Mouse (Mus musculus): ENCODE results near the gene Parvg. TPM values are rescaled to one million over a fixed set of nuclear protein-coding genes. Genes with fewer than 3 reads are reported as not detected.
A peak's percentile ranks its signal among the peaks of the same experiment; 100 is the strongest.

Parvg gene
- total RNA-seq, 2 experiments from 2014 or later, result 2.0 to 3.1 TPM

DNA sequence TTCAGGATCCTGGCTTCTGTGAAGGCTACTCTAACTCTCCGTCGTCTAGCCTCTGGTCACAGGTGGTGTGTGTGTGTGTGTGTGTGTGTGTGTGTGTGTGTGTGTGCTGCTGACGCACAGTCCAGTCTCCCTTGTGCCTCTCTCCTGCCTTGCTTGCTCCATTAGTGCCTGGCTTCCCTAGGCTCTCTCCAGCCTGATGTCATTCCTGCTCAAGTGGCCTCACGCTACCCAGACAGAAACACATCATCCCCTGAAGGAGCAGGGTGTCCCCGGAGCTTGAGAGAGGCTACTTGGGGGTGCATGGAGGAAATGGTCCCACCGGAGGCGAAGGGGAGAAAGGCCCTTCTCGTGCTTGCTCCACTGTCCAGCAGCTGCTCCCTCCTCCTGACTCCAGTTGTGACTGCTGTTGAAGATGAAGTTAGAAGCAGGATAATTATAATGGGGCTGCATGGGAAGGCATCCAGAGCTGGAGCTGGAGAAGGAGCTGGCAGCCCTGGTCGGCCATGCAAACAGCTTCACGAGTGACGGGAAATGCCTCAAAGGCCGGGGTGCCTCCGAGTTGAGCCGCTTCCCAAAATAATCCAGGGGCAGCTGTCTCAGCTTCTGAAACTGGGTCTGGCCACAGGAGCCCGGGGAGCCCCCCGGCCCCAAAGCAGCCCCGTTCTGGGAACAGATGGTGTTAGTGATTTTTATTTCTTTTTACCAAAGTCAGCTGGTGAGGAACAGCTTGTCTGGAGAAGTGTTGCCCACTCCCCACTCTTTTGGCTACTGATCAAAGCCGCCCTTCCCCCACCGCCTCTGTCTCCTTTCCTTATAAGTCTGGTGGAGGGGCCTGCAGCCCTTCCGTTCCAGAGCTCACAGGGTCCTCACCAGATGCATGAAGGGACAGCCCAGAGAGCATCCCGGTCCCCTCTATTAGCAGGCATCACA lies 28.4 kb downstream of the Parvg start:
- no peak for DNase-seq

DNA sequence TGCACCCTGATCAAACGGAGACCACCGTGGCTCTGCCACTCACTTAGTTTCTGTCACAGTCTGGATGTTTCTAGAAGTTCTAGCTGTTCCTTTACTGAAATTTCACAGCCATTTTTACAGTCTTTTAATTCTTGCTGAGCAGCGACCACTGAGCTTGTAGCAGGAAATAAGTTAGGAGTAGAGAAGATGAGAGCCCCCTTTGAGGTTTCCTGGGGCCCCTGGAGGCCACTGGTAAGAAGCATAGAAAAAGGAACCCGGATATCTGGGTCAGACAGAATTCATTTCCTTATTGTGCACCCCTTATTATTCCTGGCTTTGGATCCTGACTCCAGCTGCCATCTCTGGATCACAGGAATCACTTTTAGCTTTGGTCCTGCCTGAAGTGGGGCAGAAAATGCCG lies 31.3 kb downstream of the Parvg start:
- DNase-seq, result no peak

DNA sequence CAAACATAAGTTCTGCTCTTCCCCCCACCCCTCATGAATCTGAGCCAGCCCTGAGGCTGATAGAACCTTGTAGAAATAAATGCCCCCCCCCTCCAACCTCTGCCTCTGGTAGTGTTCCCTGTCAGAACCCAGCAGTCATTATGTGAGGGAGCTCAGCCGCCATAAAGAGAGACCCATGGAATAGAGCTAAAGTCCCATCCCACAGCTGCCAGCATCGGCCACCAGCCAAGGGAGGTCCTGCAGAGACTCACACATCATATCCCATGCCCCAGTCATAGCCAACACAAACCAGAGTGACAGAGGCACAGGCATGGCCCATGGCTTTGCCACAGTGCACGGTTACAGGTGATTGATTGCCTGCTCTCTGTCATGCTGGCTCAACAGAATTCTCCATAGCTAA lies 40.9 kb downstream of the Parvg start:
- no peak for DNase-seq

DNA sequence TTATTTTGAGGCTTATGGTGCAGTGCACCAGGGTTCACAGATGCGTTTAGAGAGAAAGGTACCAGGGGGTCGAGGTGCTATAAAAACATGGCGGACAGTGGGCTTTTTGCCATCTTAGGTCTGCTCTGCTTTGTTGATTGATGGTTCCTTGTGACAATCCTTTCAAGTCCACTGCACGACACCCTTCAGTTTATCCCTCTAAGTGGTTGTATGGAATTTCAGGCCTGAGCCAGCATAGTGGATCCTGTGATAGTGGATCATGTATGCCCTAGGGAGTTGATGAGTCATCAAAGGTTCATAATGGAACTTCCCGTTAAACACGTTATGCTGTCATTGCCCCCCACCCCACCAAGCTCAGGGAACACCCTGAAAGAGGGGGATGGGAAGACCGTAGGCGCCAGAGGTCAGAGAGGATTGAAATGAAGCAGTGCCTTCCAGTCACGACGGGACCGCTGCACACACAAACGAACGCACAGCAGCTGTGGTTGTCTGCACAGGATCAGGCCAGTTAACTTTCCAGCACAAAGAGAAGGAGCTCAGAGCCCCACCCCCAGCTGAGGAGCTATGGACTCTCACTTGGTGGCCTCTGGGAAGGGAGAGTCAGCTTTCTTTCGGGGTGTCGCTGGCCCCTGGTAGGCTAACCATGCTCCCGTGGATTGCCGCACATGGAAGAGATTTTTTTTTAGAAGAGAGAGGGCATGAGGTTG lies 42.0 kb downstream of the Parvg start:
- no peak for DNase-seq

DNA sequence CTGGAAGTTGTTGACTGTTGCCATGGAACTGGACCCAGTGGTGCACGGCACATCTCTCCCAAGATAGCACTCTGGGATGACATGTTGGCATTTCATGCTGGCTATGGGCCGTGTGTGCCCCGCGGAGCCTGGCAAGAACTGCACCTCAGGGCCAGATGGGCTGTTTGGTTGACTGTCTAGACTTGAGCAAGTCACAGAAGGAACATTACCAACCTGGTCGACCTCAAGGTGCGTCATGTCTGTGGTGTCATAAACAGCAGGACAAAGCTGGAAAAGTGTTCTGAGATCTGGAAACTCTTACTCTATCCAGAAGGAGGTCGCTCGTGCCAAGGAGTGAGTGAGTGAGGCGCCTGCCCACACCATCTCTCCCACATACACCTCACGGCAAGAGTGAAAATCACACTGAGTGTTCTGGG lies 42.8 kb downstream of the Parvg start:
- peak in 1 of 2 experiments; percentile 10 for DNase-seq

DNA sequence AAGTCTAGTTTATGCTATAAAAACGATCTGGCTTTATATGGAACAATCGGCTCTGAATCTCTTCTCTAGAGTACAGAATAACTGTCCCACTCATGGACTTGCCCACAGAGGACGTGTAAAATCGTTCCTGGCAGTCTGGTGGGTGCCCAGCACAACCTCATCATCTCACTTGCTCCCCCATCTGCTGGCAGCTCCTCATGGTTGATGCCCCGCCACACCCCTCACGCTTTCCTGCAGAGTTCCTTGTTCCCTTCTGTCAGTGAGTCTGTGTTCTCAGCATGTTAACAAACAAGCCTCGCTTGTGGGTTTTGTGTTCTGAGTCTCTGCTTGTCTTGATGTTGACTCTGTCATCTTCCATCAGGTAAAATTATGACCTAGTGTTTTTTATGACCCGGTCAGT lies 43.6 kb downstream of the Parvg start:
- DNase-seq, result no peak

DNA sequence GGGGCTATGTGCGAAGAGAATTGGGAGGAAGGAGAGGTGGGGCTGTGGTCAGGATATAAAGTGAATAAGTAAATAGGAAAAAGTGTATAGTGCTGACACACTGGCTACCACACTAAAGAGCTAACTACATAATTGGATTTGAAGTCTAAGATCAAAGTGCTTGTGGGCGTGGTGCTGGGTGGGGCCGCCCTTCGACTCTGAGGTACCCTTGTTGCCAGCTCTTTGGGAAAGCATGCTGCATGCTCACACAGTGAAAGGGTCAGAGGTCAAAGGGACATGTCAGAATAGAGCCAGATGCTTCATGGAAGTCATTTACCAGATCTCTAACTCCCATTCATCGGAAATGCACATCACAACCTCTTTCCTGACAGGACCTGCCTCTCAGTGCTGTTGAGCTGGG lies 49.0 kb downstream of the Parvg start:
- DNase-seq, result no peak

DNA sequence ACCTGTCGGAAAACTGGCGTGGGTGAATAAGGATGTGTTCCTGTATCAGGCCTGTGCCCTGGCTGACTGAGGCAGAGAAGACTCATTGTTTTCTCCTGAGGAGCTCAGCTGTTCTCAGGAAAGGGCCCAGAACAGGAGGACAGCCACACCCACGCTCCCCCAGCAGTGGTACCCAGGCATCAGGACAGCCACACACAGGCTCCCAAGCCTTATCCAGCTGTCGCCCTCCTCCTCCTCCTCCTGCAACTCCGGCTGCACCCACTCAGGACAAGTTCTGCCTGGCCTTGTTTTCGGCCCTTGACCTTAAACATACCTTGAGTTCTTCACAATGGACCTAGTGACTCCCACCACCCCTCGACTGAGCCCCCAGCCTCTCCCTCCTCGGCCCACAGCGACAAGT lies 54.9 kb downstream of the Parvg start:
- DNase-seq, result no peak

DNA sequence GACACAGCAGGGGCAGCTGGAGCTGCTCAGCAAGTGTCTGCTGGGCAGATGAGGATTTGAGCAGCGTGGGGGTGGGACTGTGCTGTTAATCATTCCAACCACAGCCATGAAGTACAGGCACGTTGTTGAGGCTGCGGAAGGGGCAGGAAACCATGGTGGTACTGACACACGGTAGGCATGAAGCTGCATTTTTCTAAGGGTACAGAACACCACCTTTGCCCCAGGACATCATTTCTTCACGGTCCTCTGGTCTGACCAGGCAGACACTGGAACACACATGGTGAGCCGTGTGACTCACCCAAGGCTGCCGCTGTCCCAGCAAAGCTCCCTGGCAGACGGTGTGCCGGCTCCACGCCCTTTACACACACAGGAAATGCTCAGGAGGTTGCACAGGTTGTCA lies 56.4 kb downstream of the Parvg start:
- DNase-seq, result no peak

DNA sequence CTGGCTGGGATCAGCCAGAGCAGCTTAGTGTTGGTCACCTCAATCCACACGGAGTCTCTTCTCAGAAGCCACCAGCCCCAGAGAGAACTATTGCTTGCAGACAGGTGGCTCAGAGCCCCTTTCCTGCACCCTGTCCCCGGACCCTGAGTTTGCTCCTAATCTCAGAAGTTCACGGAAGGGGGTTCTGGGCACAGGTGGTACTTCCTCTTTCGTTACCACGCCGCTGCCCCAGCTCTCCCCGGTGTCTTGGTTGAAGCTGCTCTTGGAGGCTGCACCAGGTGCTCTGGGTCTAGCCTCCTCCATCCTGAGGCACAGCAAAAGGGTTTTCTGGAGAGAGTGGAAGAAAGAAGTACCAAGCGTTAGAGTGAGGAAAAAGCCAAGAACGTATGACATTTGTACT lies 60.2 kb downstream of the Parvg start:
- DNase-seq, result no peak

DNA sequence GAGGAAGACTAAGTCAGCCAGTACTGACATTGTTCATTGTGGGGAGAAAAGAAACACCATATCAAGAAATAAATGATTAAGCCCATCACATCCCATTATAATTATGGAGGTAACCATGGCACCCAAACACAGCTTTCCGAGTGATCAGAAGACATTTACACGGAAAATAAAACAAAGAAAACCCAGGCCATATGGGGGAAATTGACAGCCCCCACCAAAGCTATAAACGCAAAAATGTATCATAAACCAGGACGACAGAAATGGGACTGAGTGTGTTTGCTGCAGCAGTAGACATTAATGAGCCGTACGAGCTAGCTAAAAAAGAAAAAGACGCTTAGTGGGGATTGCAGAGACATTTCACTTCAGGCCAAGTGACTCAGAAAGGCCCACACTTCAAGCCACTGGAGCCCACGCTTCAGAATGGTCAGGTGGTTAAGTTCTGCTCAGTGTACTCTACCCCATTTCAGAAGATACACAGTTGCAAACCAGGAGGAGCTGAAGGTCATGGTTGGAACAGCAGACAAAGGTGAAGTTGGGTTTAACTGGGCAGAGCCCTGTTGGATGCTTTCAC lies 62.3 kb downstream of the Parvg start:
- no peak for DNase-seq

DNA sequence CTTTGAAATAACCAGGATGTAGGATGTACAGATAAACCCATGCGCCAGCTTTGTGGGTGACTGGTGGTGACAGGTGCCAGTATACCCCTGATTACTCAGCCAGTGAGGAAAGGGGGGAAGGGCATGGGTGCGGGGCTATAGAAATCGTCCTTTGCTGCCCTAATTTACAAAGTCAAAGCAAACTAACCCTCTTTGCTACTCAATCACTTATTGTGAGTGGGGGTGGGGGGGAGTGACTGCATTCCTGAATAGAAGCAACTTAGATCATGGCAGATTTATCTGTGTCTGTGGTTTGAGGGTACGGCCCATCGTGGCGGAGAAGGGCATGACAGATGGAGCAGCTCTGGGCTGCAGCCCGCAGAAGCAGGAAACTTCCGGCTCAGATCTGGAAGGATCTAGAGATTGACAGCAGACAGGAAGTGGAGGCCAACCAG lies 64.9 kb downstream of the Parvg start:
- no peak for DNase-seq

DNA sequence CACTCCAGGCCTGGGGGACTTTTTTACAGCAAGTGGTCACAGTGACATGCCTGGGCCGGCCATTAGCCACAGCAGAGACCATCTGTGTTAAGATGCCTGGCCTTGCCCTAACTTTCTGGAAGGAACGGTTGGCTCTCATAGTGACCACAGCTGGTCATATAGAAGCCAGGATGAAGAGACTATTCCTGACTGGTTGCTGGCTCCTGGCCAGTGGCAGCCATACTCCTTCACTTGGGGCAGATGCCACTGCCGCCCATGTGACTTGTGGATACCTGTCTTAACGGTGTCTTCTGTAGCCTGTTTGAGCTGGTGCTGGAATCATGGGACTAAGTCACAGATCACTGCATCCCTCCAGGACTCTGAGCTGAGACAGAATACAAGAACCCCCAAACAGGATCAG lies 68.3 kb downstream of the Parvg start:
- DNase-seq, result no peak

Other genes starting within 250 kb of the Parvg start
- under 1 TPM in 1 of 2 experiments, not detected in 1; 0.10 TPM for gene Sult4a1, start 218.3 kb upstream of the Parvg start, total RNA-seq (2021)
- not detected for gene Pnpla5, start 200.9 kb upstream of the Parvg start, total RNA-seq (2021)
- gene Pnpla3, start 156.2 kb upstream of the Parvg start, total RNA-seq (2021), result 1 to 10 TPM; 2.6 to 8.8 TPM
- 100 to 1,000 TPM; 299 to 313 TPM for gene Samm50, start 131.8 kb upstream of the Parvg start, total RNA-seq (2021)
- 100 to 1,000 TPM in 1 of 2 experiments, 10 to 100 TPM in 1; 89.9 to 103 TPM for gene Parvb, start 92.0 kb upstream of the Parvg start, total RNA-seq (2021)
- gene Shisal1, start 123.1 kb downstream of the Parvg start, total RNA-seq (2021), result 1 to 10 TPM; 1.2 to 1.3 TPM
- 1 to 10 TPM; 6.0 to 6.9 TPM for gene Rtl6, start 233.8 kb downstream of the Parvg start, total RNA-seq (2021)